Mouse (Mus musculus) left cerebral cortex, postnatal 14 days (tissue): ENCODE measurements around the gene Rngtt. TPM values are rescaled to one million over a fixed set of nuclear protein-coding genes. Genes with fewer than 3 reads are reported as not detected.

ENCODE experiments used
- DNase-seq, 2 experiments: peaks; one replicate each; pipeline ENCODE4 v3.0.0; 2021 to 2022; ENCODE audit warnings: low spot score in 2 of 2, mixed read lengths in 1 of 2
- intact Hi-C: fragments of 180-260 bp; cut with DNase I; formaldehyde crosslinking; loops from one replicate; pipeline ENCODE4 v1.15.1; 2025
- microRNA-seq, 2 experiments: library from miRNA; unstranded; fragments of <30 nt; microRNA quantifications; one replicate each; pipeline ENCODE4 v1.2.0; 2022
- total RNA-seq, 2 experiments: library from RNA; stranded (reverse); gene quantifications; 2 replicates each; pipeline ENCODE4 v1.2.3; 2021

The Rngtt gene
- total RNA-seq, 2 experiments from 2014 or later: 19.2 to 22.0 TPM

DNA sequence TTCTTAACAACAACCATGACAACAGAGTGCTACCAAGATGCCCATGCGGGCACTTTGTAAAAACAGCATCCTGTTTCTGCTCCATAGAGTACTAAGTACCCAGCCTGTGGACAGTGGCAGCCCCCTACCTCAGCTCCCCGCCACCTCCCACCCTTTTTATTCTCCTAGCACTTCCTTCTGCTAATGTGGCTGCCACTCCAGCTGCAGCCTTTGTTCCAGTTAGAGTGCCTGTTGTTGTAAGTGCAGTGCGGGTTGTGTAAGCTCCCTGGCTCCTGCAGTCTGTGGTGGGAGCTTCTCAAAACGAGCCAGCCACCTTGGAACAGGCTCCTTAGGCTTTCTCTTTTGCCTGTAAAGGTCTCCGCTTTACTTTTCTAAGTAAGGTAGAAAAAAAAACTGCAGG is 239.5 kb downstream of the Rngtt start:
- no peak for DNase-seq
- intact Hi-C loops: no loop called here

Small RNAs within 50 kb of the gene (microRNA-seq; reads per million reads assigned to microRNA genes)
- gene Mir8118: 0 to 1.1 reads per million in 2 experiments

Other genes with a start within 250 kb of the Rngtt start
- under 1 TPM in 1 of 2 experiments, not detected in 1; 0.49 TPM for gene Gabrr2, start 247.3 kb upstream of the Rngtt start, total RNA-seq
- not detected for gene Gabrr1, start 177.8 kb upstream of the Rngtt start, total RNA-seq
- 1 to 10 TPM; 6.3 to 7.1 TPM for gene Pm20d2, start 120.6 kb upstream of the Rngtt start, total RNA-seq
- gene Srsf12, start 101.3 kb upstream of the Rngtt start, total RNA-seq: 10 to 100 TPM; 27.5 to 31.7 TPM
- 100 to 1,000 TPM; 115 to 122 TPM for gene Pnrc1, start 20.1 kb upstream of the Rngtt start, total RNA-seq